8 mouse cellular contexts compared by ENCODE assay signal in the genomic region with DNA sequence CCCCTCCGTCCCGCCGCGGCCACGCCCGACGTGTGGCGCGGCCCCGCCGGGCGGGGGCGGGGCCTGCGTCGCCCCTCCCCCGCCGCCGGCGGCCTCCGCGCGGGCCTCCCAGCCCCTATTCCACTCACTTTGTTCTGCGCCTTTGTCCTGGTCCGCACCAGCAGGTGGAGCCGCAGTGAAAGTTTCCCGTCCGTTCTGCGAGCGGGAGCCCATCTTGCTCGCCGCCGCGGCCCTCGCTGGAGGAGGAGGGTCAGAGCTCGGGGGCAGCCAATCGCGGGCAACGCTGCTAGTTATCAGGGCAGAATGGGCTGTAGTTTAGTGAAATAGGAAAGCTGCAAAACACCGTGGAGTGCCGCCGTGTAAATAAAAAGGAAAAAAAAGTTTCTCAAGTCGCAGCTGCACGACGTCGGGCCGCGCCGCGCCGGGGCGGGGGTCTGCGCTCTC. TPM values are rescaled to one million over a fixed set of nuclear protein-coding genes. Genes with fewer than 3 reads are reported as not detected.
DNase-seq lines count a peak whose midpoint lies in the region; ATAC-seq and TF ChIP-seq lines count a peak whose summit lies in the region.

Gene Asf1a, plus strand, starts transcription at position 81 of the 444 bp plus-strand sequence.

- peak; percentile 81 for TF ChIP-seq POLR2A in CH12.LX (IDR thresholded peaks at IDR 0.05; ENCODE audit: low read depth, low read length)

- peak within 1 kb of the TSS; percentile 95 for H3K9ac ChIP-seq in CH12.LX (ENCODE audit: insufficient read depth, low read depth)
- peak within 1 kb of the TSS; percentile 99 for H3K9ac ChIP-seq in forebrain, embryonic 11.5 days (ENCODE audit: low read length)
- peak within 1 kb of the TSS; percentile 97 for H3K9ac ChIP-seq in heart, embryonic 16.5 days (ENCODE audit: low read length)
- peak within 1 kb of the TSS; percentile 93 for H3K9ac ChIP-seq in liver, embryonic 15.5 days
- H3K9ac ChIP-seq in neural tube, embryonic 12.5 days: peak within 1 kb of the TSS; percentile 97

- H3K4me3 ChIP-seq in CH12.LX (replicated peaks in 1 of 3; ENCODE audit: low read depth in 2 of 3, low read length in 2 of 3, poor library complexity in 1 of 3): peak within 1 kb of the TSS; percentile 77 to 89 (median 83)
- peak within 1 kb of the TSS; percentile 97 for H3K4me3 ChIP-seq in forebrain, embryonic 11.5 days (ENCODE audit: low read depth, low read length)
- H3K4me3 ChIP-seq in heart, embryonic 16.5 days (ENCODE audit: low read length): peak within 1 kb of the TSS; percentile 94
- H3K4me3 ChIP-seq in liver, embryonic 15.5 days (replicated peaks): peak within 1 kb of the TSS; percentile 93
- peak within 1 kb of the TSS; percentile 96 for H3K4me3 ChIP-seq in neural tube, embryonic 12.5 days

- H3K9me3 ChIP-seq in CH12.LX (replicated peaks; ENCODE audit: low read length): no peaks in the 10 kb centered on the region
- H3K9me3 ChIP-seq in forebrain, embryonic 11.5 days (ENCODE audit: control insufficient read depth, low read length): no peaks in the 10 kb centered on the region
- H3K9me3 ChIP-seq in heart, embryonic 16.5 days (replicated peaks; ENCODE audit: control insufficient read depth, low read length): no peaks in the 10 kb centered on the region
- H3K9me3 ChIP-seq in liver, embryonic 15.5 days (replicated peaks): no peaks in the 10 kb centered on the region
- no peaks in the 10 kb centered on the region for H3K9me3 ChIP-seq in neural tube, embryonic 12.5 days

- H3K4me1 ChIP-seq in CH12.LX (ENCODE audit: control insufficient read depth in 1 of 2, insufficient read depth in 2 of 2): peaks cover 6 to 39% of the 10 kb centered on the region in 2 experiments
- H3K4me1 ChIP-seq in forebrain, embryonic 11.5 days (replicated peaks; ENCODE audit: control insufficient read depth, insufficient read depth, low read length): 0 out of 2 replicates have a peak, but pooled peaks cover 6% of the 10 kb centered on the region
- H3K4me1 ChIP-seq in heart, embryonic 16.5 days (ENCODE audit: control insufficient read depth, insufficient read depth, low read length): peaks cover 18% of the 10 kb centered on the region
- H3K4me1 ChIP-seq in liver, embryonic 15.5 days (replicated peaks): peaks cover 32% of the 10 kb centered on the region
- peaks cover 9% of the 10 kb centered on the region; the same call in 1 of the 2 replicates for H3K4me1 ChIP-seq in neural tube, embryonic 12.5 days

- H3K27me3 ChIP-seq in CH12.LX (replicated peaks): no peaks in the 10 kb centered on the region
- H3K27me3 ChIP-seq in forebrain, embryonic 11.5 days (ENCODE audit: control insufficient read depth, insufficient read depth, low read length): no peaks in the 10 kb centered on the region
- no peaks in the 10 kb centered on the region for H3K27me3 ChIP-seq in heart, embryonic 16.5 days (ENCODE audit: control insufficient read depth, insufficient read depth, low read length)
- H3K27me3 ChIP-seq in liver, embryonic 15.5 days: no peaks in the 10 kb centered on the region
- H3K27me3 ChIP-seq in neural tube, embryonic 12.5 days (replicated peaks): no peaks in the 10 kb centered on the region

- dilution Hi-C loops in CH12.LX (cut with MboI; ENCODE audit: extremely low pct_ligation_motif_present, extremely low pct_unique_long_range_greater_than_20kb, low sequenced_read_pairs): no loop called here

- DNase-seq in CH12.LX (ENCODE audit: extremely low read depth): peak; percentile 95
- peak; percentile 94 for DNase-seq in c-Kit-positive CD71-positive TER-119-negative erythroid progenitor cells, embryonic 14.5 days (ENCODE audit: low read depth)
- DNase-seq in forebrain, embryonic 11.5 days (ENCODE audit: low spot score): peak; percentile 98
- DNase-seq in kidney, postnatal 36 days: peak; percentile 97
- peak; percentile 97 for DNase-seq in telencephalon, adult 2 months (ENCODE audit: low read depth, low spot score)

- H3K79me2 ChIP-seq in CH12.LX (replicated peaks; ENCODE audit: control insufficient read depth, extremely low read depth, insufficient read depth, poor library complexity, severe bottlenecking): peaks cover 38% of the 10 kb centered on the region

- WGBS in forebrain, embryonic 11.5 days: under 1% methylated on average over 52 of the region's 52 CpGs
- under 1% methylated on average over 42 of the region's 52 CpGs for WGBS in heart, embryonic 16.5 days
- WGBS in liver, embryonic 15.5 days (ENCODE audit: insufficient replicate concordance): under 1% methylated on average over 52 of the region's 52 CpGs
- under 1% methylated on average over 52 of the region's 52 CpGs for WGBS in neural tube, embryonic 12.5 days

- TF ChIP-seq RAD21 in CH12.LX (IDR thresholded peaks at IDR 0.05; ENCODE audit: low read depth, low read length): no peak; the same call in none of the 2 replicates

- H3K27ac ChIP-seq in CH12.LX (ENCODE audit: insufficient read depth, low read depth): peak within 1 kb of the TSS; percentile 88
- H3K27ac ChIP-seq in forebrain, embryonic 11.5 days (ENCODE audit: low read depth, low read length): peak within 1 kb of the TSS; percentile 98
- H3K27ac ChIP-seq in heart, embryonic 16.5 days (ENCODE audit: low read length): peak within 1 kb of the TSS; percentile 96
- peak within 1 kb of the TSS; percentile 98 for H3K27ac ChIP-seq in liver, embryonic 15.5 days (replicated peaks)
- peak within 1 kb of the TSS; percentile 89 for H3K27ac ChIP-seq in neural tube, embryonic 12.5 days

- peak; percentile 97 for ATAC-seq in forebrain, embryonic 11.5 days (replicated peaks; ENCODE audit: low FRiP score)
- peak; percentile 99 for ATAC-seq in heart, embryonic 16.5 days (replicated peaks; ENCODE audit: extremely low read depth, insufficient read depth, low FRiP score)
- peak; percentile 96 for ATAC-seq in liver, embryonic 15.5 days (ENCODE audit: insufficient read depth)
- peak; percentile 97 for ATAC-seq in neural tube, embryonic 12.5 days (ENCODE audit: low FRiP score, low read depth)

- in situ Hi-C loops in CH12.LX (cut with MboI; ENCODE audit: low pct_ligation_motif_present, low pct_unique_long_range_greater_than_20kb, low sequenced_read_pairs): no loop called here

- peak in 1 of 2 experiments; percentile 77; a peak in 2 of 4 replicates for TF ChIP-seq CTCF in CH12.LX (conservative IDR thresholded peaks at IDR 0.05 in 1 of 2, IDR thresholded peaks at IDR 0.05 in 1 of 2; ENCODE audit: low read depth in 2 of 2, low read length in 2 of 2)

- H3K4me2 ChIP-seq in CH12.LX (ENCODE audit: insufficient read depth, low read depth, poor library complexity, severe bottlenecking): peak within 1 kb of the TSS; percentile 68
- H3K4me2 ChIP-seq in forebrain, embryonic 11.5 days (ENCODE audit: low read depth, low read length, severe bottlenecking): peak within 1 kb of the TSS; percentile 57
- peak within 1 kb of the TSS; percentile 91 for H3K4me2 ChIP-seq in heart, embryonic 16.5 days (ENCODE audit: low read depth, low read length)
- peak within 1 kb of the TSS; percentile 96 for H3K4me2 ChIP-seq in liver, embryonic 15.5 days
- H3K4me2 ChIP-seq in neural tube, embryonic 12.5 days (replicated peaks): peak within 1 kb of the TSS; percentile 68

- peaks cover 7 to 13% of the 10 kb centered on the region in 2 experiments for H3K36me3 ChIP-seq in CH12.LX (replicated peaks in 1 of 2; ENCODE audit: control insufficient read depth in 1 of 2, insufficient read depth in 1 of 2, low read length in 1 of 2)
- no peaks in the 10 kb centered on the region for H3K36me3 ChIP-seq in forebrain, embryonic 11.5 days (ENCODE audit: control insufficient read depth, insufficient read depth, low read length)
- no peaks in the 10 kb centered on the region for H3K36me3 ChIP-seq in heart, embryonic 16.5 days (ENCODE audit: control insufficient read depth, insufficient read depth)
- H3K36me3 ChIP-seq in liver, embryonic 15.5 days (replicated peaks): peaks cover 17% of the 10 kb centered on the region
- H3K36me3 ChIP-seq in neural tube, embryonic 12.5 days: no peaks in the 10 kb centered on the region; the same call in 1 of the 2 replicates

- no peak for TF ChIP-seq EP300 in CH12.LX (IDR thresholded peaks at IDR 0.05; ENCODE audit: low read length)

TF ChIP-seq in CH12.LX, 34 proteins besides CTCF, POLR2A, EP300 and RAD21 (continues in another document):
- peak; percentile 44 for TF ChIP-seq ELF1 (IDR thresholded peaks at IDR 0.05; ENCODE audit: low read depth, low read length)
- peak; percentile 66; the same call in 1 of the 2 replicates for TF ChIP-seq MXI1 (IDR thresholded peaks at IDR 0.05; ENCODE audit: low read depth, low read length)
- TF ChIP-seq HCFC1 (IDR thresholded peaks at IDR 0.05; ENCODE audit: low read depth, low read length): peak; percentile 78
- peak; percentile 77 for TF ChIP-seq NELFE (IDR thresholded peaks at IDR 0.05; ENCODE audit: low read depth, low read length)
- TF ChIP-seq USF1 (IDR thresholded peaks at IDR 0.05; ENCODE audit: low read depth, low read length): no peak
- peak; percentile 78 for TF ChIP-seq ZMIZ1 (IDR thresholded peaks at IDR 0.05; ENCODE audit: low read depth, low read length)
- TF ChIP-seq TBP (conservative IDR thresholded peaks at IDR 0.05; ENCODE audit: low read depth, low read length): peak; percentile 69; the same call in 1 of the 2 replicates
- TF ChIP-seq CHD2 (IDR thresholded peaks at IDR 0.05; ENCODE audit: low read length): peak; percentile 46; the same call in 1 of the 2 replicates
- peak; percentile 52 for TF ChIP-seq ZNF384 (IDR thresholded peaks at IDR 0.05; ENCODE audit: low read depth, low read length)
- peak; percentile 31; the same call in 1 of the 2 replicates for TF ChIP-seq MAZ (IDR thresholded peaks at IDR 0.05; ENCODE audit: low read depth, low read length)
- TF ChIP-seq TCF12 (IDR thresholded peaks at IDR 0.05; ENCODE audit: low read depth, low read length): peak; percentile 84
- no peak for TF ChIP-seq E2F4 (IDR thresholded peaks at IDR 0.05; ENCODE audit: insufficient replicate concordance, low read depth, low read length)
- no peak; the same call in 1 of the 2 replicates for TF ChIP-seq SIN3A (IDR thresholded peaks at IDR 0.05; ENCODE audit: low read length)
- TF ChIP-seq MEF2A (IDR thresholded peaks at IDR 0.05; ENCODE audit: borderline replicate concordance, low read depth, low read length): peak; percentile 64; the same call in 1 of the 2 replicates
- no peak for TF ChIP-seq ZKSCAN1 (IDR thresholded peaks at IDR 0.05; ENCODE audit: borderline replicate concordance, low read depth, low read length)
- TF ChIP-seq MAX (IDR thresholded peaks at IDR 0.05; ENCODE audit: low read length): no peak

RNA-seq across cellular contexts. Expression of gene Asf1a, which starts in this region (rescaled TPM):
- total RNA-seq in CH12.LX (2012; rRNA removed) (35.5 and 46.5 TPM in 2 replicates), CH12.LX (2014; rRNA removed) (128 and 185 TPM in 2 replicates)
- polyA plus RNA-seq in CH12.LX (2012; ENCODE audit: insufficient read length, low read depth): 107 and 133 TPM in 2 replicates
- polyA plus RNA-seq in forebrain, embryonic 11.5 days (2014; fragmentation: Nextera tagmentation; extraction: Ambion mirVana): 167 and 179 TPM in 2 replicates
- 61.7 and 65.5 TPM in 2 replicates for polyA plus RNA-seq in heart, embryonic 16.5 days (2015; fragmentation: Nextera tagmentation; extraction: Ambion mirVana)
- polyA plus RNA-seq in liver, embryonic 15.5 days (2015; fragmentation: Nextera tagmentation; extraction: Ambion mirVana): 63.2 and 74.6 TPM in 2 replicates
- polyA plus RNA-seq in neural tube, embryonic 12.5 days (2016; fragmentation: Nextera tagmentation; extraction: Ambion mirVana): 133 and 135 TPM in 2 replicates

Comparison
In these comparisons a context has a peak if more than half of its experiments do, and no peak if none do; other contexts are left out.
1. Peak in every context shown above with its lines: DNase-seq, ATAC-seq, H3K4me3 ChIP-seq and H3K27ac ChIP-seq.